Mouse (Mus musculus) midbrain, postnatal 0 days (tissue): Measurements from ENCODE around the gene Bpi. TPM values are rescaled to one million over a fixed set of nuclear protein-coding genes. Genes with fewer than 3 reads are reported as not detected.

ENCODE experiments used
- ATAC-seq: fragments of 200-750 bp; cut with Nextera tagmentation; 2 replicates; pipeline ENCODE4 v1.8.0; 2017; ENCODE audit warnings: moderate number of reproducible peaks, mild to moderate bottlenecking, moderate TSS enrichment, moderate library complexity; ENCODE audit not compliant: low FRiP score
- DNase-seq: peaks from one replicate; pipeline ENCODE4 v3.0.0-alpha.2; 2015; ENCODE audit warnings: low spot score
- H3K27ac ChIP-seq: fragments of 300-500 bp; sonication (generic); 2 replicates; pipeline ENCODE4 v1.5.1; 2014; ENCODE audit warnings: low read depth, mild to moderate bottlenecking, low read length, mixed read lengths
- H3K27me3 ChIP-seq: fragments of 300-500 bp; sonication (generic); 2 replicates; pipeline ENCODE4 v1.6.1; 2014; ENCODE audit warnings: low read length, control low read depth, mixed read lengths; ENCODE audit not compliant: insufficient read depth
- H3K36me3 ChIP-seq: fragments of 300-500 bp; sonication (generic); 2 replicates; pipeline ENCODE4 v1.6.1; 2014; ENCODE audit warnings: low read length, control low read depth, mixed read lengths; ENCODE audit not compliant: insufficient read depth
- H3K4me1 ChIP-seq: fragments of 300-500 bp; sonication (generic); 2 replicates; pipeline ENCODE4 v1.6.1; 2014; ENCODE audit warnings: mild to moderate bottlenecking, control low read depth, antibody characterized with exemption, low read length, mixed read lengths; ENCODE audit not compliant: insufficient read depth
- H3K4me2 ChIP-seq: fragments of 300-500 bp; sonication (generic); 2 replicates; pipeline ENCODE4 v1.6.1; 2014; ENCODE audit warnings: low read depth, mild to moderate bottlenecking, low read length, mixed read lengths; ENCODE audit not compliant: poor library complexity, severe bottlenecking
- H3K4me3 ChIP-seq: fragments of 300-500 bp; sonication (generic); 2 replicates; pipeline ENCODE4 v1.5.1; 2014; ENCODE audit warnings: low read depth, mild to moderate bottlenecking, low read length, moderate library complexity
- H3K9ac ChIP-seq: fragments of 300-500 bp; sonication (generic); replicated peaks from 2 replicates; pipeline ENCODE4 v1.6.1; 2014; ENCODE audit warnings: mild to moderate bottlenecking, low read length, moderate library complexity, mixed read lengths; ENCODE audit not compliant: poor library complexity, severe bottlenecking
- H3K9me3 ChIP-seq: fragments of 300-500 bp; sonication (generic); 2 replicates; pipeline ENCODE4 v1.6.1; 2016; ENCODE audit warnings: low read length, control low read depth
- CTCF ChIP-seq: IDR thresholded peaks from 2 replicates; pipeline ENCODE4 v1.5.1; 2016; ENCODE audit warnings: antibody characterized with exemption, mild to moderate bottlenecking
- WGBS: fragments of 180-500 bp; shearing (Covaris S2); extraction: QIAGEN DNeasy Blood & Tissue Kit; methylation state at CpG from one replicate; pipeline ENCODE4 v1.1.7; 2014; 5-methylcytosine and 5-hydroxymethylcytosine counted together
- polyA plus RNA-seq: library from polyadenylated mRNA; unstranded; fragments of >200 nt; fragmentation: Nextera tagmentation; extraction: Ambion mirVana; gene quantifications from 2 replicates; pipeline ENCODE4 v1.2.1, GENCODE M21; 2015
- total RNA-seq: library from RNA; depleted of rRNA; stranded (reverse); fragments of >200 nt; gene quantifications from 2 replicates; pipeline ENCODE4 v1.2.3, GENCODE M21; 2014

The Bpi gene
- total and polyA plus RNA-seq, 2 experiments from 2014 or later = 0.22 TPM; not detected in 1

GRCm38 (mm10) chr2:158245072-158245817 is 12.6 kb upstream of the Bpi start:
- H3K9me3 ChIP-seq = no peaks in the 10 kb centered on the region
- H3K4me2 ChIP-seq = no peak overlapping the region
- H3K27ac ChIP-seq = no peak overlapping the region
- no peaks in the 10 kb centered on the region for H3K36me3 ChIP-seq
- no peak overlapping the region for H3K9ac ChIP-seq
- ATAC-seq = no peak
- H3K4me1 ChIP-seq = no peaks in the 10 kb centered on the region
- H3K27me3 ChIP-seq = no peaks in the 10 kb centered on the region
- 65% methylated on average over 4 of the region's 4 CpGs for WGBS
- TF ChIP-seq CTCF = no peak
- peak; percentile 54 for DNase-seq
- H3K4me3 ChIP-seq = no peak overlapping the region

DNA sequence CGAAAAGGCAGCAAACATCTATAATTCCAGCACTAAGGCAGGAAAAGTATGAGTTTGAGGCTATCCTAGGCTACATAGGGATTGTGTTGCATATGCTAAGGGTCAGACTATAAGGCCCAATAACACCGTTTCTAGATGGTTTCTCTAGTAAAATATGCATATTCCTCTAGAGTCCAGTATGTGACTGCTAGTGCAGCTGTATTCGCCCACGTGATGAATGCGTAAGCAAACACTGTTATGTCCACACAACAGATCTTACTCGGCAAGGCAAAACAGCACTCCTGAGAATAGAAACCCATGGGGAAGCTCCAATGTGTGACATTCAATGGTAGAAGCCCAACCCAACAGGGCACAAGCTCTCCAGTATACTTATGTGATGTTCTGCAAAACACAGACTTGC is 10.0 kb upstream of the Bpi start:
- no peaks in the 10 kb centered on the region for H3K9me3 ChIP-seq
- ATAC-seq (no peak), DNase-seq (no peak)
- H3K4me3 ChIP-seq = no peak overlapping the region
- 84% methylated on average over 6 of the region's 6 CpGs for WGBS
- no peak for TF ChIP-seq CTCF
- H3K4me1 ChIP-seq = no peaks in the 10 kb centered on the region
- no peak overlapping the region for H3K27ac ChIP-seq
- no peaks in the 10 kb centered on the region for H3K27me3 ChIP-seq
- no peaks in the 10 kb centered on the region for H3K36me3 ChIP-seq
- H3K4me2 ChIP-seq = no peak overlapping the region
- H3K9ac ChIP-seq = no peak overlapping the region

GRCm38 (mm10) chr2:158248318-158248717 is 9.6 kb upstream of the Bpi start:
- Histone ChIP-seq H3K4me2 (no peak overlapping the region), H3K36me3 (no peaks in the 10 kb centered on the region), H3K4me3 (no peak overlapping the region), H3K9ac (no peak overlapping the region), H3K27me3 (no peaks in the 10 kb centered on the region), H3K27ac (no peak overlapping the region), H3K9me3 (no peaks in the 10 kb centered on the region), H3K4me1 (no peaks in the 10 kb centered on the region)
- TF ChIP-seq CTCF = no peak
- WGBS = 80% methylated on average over 7 of the region's 7 CpGs
- DNase-seq (no peak), ATAC-seq (no peak)

GRCm38 (mm10) chr2:158250558-158250957 is 7.3 kb upstream of the Bpi start:
- Histone ChIP-seq H3K36me3 (no peaks in the 10 kb centered on the region), H3K4me1 (no peaks in the 10 kb centered on the region), H3K27me3 (no peaks in the 10 kb centered on the region), H3K9me3 (no peaks in the 10 kb centered on the region), H3K27ac (no peak overlapping the region), H3K4me2 (no peak overlapping the region), H3K4me3 (no peak overlapping the region), H3K9ac (no peak overlapping the region)
- ATAC-seq (no peak), DNase-seq (no peak)
- WGBS = 84% methylated on average over 4 of the region's 4 CpGs
- TF ChIP-seq CTCF = no peak

- DNase-seq (no peak), ATAC-seq (no peak)
- H3K4me1 ChIP-seq = no peaks in the 10 kb centered on the region
- no peak overlapping the region for H3K9ac ChIP-seq
- no peaks in the 10 kb centered on the region for H3K27me3 ChIP-seq
- no peak for TF ChIP-seq CTCF
- H3K27ac ChIP-seq = no peak overlapping the region
- no peaks in the 10 kb centered on the region for H3K36me3 ChIP-seq
- WGBS = 75% methylated on average over 5 of the region's 5 CpGs
- H3K9me3 ChIP-seq = no peaks in the 10 kb centered on the region
- H3K4me2 ChIP-seq = no peak overlapping the region
- no peak overlapping the region for H3K4me3 ChIP-seq
Observed at GRCm38 (mm10) chr2:158253806-158254205, 4.1 kb upstream of the Bpi start.

- DNase-seq = no peak
- WGBS = 18% methylated on average over 5 of the region's 5 CpGs
Observed at GRCm38 (mm10) chr2:158256894-158257293, 1.0 kb upstream of the Bpi start.

More at GRCm38 (mm10) chr2:158256894-158257293, 1.0 kb upstream of the Bpi start:
- no peak for ATAC-seq
- no peak for TF ChIP-seq CTCF
- Histone ChIP-seq H3K4me3 (no peak overlapping the region), H3K27me3 (no peaks in the 10 kb centered on the region), H3K4me2 (no peak overlapping the region), H3K4me1 (no peaks in the 10 kb centered on the region), H3K9me3 (no peaks in the 10 kb centered on the region), H3K27ac (no peak overlapping the region), H3K36me3 (no peaks in the 10 kb centered on the region), H3K9ac (no peak overlapping the region)
